Mouse (Mus musculus) gastrocnemius, postnatal 10 days (tissue): Measurements from ENCODE around the gene Lsm7. TPM values are rescaled to one million over a fixed set of nuclear protein-coding genes. Genes with fewer than 3 reads are reported as not detected.

Source experiments
- DNase-seq: peaks from one replicate; pipeline ENCODE4 v3.0.0; 2021; ENCODE audit warnings: mixed read lengths
- long read RNA-seq, 2 experiments: library from polyadenylated mRNA; stranded (forward); transcript quantifications; one replicate each; pipeline ENCODE4 v2.0.0; 2021
- total RNA-seq, 2 experiments: library from RNA; stranded (reverse); gene quantifications; 2 replicates each; pipeline ENCODE4 v1.2.3; 2021

Gene Lsm7
- total RNA-seq: 10 to 100 TPM; 36.8 to 42.4 TPM
- long read RNA-seq, experiment 1, transcript Lsm7-201 (4 exons, 468 nt): major isoform, 26 of 37 reads
- long read RNA-seq, experiment 1, partial matches to known transcripts: 0 of 37 reads
- long read RNA-seq, experiment 1, other reads (novel, unspliced or antisense): 8 of 37 reads
- long read RNA-seq, experiment 2, transcript Lsm7-201 (4 exons, 468 nt): major isoform, 30 of 44 reads
- long read RNA-seq, experiment 2, partial matches to known transcripts: 0 of 44 reads
- long read RNA-seq, experiment 2, other reads (novel, unspliced or antisense): 12 of 44 reads

- DNase-seq: peak; percentile 99
Observed at GRCm38 (mm10) chr10:80854913-80855748, at the start of gene Lsm7, which contains the start of gene Sppl2b. Gene Lsm7 (minus strand): TSS chr10:80855209. Gene Sppl2b (plus strand): TSS chr10:80855275.

GRCm38 (mm10) chr10:80904709-80905108 is 49.7 kb upstream of the Lsm7 start:
- no peak for DNase-seq

DNA sequence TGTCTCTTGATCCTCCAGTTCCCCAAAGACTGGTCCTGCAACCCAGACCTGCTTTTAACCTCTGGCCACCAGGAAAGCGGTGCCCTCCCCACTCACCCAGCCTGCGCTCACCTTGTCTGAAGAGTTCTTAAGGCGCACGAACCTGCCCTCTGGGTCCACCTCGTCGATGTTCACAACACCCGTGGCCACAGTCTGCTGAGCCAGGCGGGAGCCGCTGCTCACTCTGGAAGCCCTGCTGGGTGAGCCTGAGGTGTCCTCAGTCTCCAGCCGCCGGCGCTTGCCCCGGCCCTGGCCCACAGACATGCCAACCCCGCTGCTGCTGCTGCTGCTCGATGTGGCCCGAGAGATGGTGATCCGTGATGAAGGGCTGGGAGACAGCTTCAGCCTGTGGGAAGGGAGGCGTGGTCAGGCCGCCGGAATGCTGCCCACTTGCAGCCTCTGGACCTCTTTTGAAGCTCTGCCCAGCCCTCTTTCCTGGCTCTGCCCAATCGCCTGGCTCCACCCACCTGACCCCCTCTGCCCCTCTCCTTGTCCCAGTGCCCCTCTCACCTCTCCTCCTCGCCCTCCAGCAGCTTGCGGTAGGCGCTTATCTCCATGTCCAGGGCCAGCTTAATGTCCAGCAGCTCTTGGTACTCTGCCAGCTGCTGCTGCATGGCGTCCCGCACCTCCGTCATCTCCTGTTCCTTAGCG is 49.1 kb upstream of the Lsm7 start:
- DNase-seq: no peak

DNA sequence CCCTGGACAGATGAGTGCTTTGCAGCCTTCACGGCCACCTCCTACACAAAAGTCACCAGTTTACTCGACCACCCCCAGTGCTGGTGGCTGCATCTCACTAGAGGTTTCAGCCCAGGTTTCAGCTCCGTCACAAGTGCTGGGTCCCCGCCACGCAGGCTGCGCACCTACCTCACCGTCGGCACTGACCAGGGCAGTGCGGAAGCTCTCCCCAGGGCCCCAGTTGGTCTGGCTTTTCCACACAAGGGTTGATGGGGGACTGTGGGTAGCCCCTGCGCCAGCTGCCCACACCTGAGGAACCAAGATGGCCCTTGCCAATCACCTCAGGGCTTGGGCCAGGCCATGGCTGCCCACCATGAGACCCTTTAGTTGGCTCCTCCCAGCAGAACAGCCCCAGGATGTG is 48.3 kb upstream of the Lsm7 start:
- DNase-seq: no peak

GRCm38 (mm10) chr10:80902273-80902940 is 47.4 kb upstream of the Lsm7 start:
- DNase-seq: no peak

DNA sequence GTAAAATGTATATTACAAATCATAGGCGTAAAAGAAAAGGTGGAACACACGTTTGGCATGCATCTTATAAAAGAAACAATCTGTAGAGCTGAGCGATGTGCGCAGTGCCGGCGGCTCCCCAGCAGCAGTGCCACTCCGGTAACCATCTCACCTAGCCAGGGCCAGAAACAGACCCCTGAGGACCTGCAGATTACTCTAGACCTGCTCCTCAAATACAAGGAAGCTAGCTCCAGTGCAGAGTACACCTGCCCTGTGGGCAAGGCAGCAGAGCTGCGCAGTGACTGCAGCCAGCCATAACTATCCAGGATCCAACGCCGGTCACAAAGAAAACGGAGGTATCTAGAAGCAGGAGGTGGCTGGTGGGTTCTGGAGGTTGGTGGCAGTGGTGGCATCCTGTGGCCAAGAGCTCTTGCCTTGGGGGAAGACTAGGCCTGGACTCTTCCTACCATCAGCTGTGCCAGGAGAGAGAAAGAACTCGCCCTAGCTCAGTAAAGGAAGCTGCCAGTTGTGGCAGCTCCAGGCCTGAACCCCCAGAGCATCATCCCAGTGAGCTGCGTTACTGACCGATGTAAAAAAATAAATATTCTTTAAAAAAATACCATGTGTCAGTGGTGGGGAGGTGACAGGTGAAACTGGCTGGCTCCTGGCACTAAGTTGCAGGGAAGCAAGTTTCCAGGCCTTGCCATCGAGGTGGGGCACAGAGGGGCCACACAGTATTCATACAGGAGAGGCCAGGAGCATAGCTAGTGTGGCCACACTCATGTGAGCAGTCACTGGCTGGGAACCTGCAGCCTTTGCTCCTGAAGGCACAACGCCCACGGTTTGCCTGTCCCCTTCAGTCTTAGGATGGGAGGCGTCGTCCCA is 46.6 kb upstream of the Lsm7 start:
- DNase-seq: no peak

DNA sequence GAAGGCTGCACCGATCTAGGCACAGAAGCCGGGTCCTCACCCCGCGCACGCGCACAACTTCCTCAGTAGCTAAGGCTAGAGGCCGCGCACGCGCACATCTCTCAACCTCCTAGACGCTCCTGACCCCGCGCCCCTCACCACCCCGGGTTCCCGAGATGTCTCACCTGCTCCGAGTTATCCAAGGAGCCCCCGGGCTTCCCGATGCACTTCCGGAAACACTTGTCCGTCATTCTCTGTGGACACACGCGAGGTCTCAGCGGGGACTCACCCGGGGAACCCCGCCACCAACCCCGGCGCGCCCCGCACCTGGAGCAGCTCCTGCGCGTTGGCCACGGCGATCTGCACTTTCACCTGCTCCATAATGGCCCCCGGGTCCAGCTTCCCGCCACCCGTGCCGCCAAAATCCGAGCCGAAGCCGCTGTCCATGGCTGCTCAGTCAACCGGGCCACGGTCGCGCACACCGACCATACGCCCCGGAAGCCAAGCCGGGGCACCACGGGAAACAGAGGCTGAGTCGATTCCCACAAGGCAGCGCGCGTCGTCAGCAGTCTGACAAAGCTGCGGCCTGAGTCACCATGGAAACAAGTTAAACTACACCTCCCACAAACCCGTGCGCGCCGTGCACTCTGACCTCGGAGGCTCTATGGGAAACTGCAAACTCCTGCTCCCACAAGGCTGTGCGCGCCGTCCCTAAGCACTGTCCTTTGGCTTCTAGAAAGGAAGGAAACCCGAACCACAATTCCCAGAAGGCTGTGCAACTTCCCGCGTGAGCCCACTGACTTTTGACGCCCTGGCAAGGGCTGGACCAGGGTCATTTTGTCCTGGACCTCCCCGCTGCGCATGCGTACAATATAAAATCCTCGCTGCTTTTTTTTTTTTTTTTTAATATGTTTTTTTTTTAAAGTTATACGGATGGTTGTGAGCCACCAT is 45.6 kb upstream of the Lsm7 start, which contains the start of gene Timm13:
Gene Timm13, minus strand, starts transcription at position 652 of the 930 bp plus-strand sequence.
- DNase-seq: peak; percentile 91

GRCm38 (mm10) chr10:80899591-80900317 is 44.7 kb upstream of the Lsm7 start:
- DNase-seq: no peak

- DNase-seq: no peak
Observed at GRCm38 (mm10) chr10:80899074-80899473, 44.1 kb upstream of the Lsm7 start.

- no peak for DNase-seq
Observed at GRCm38 (mm10) chr10:80897861-80898510, 43.0 kb upstream of the Lsm7 start.

- DNase-seq: no peak
Observed at GRCm38 (mm10) chr10:80896581-80897485, 41.8 kb upstream of the Lsm7 start.

GRCm38 (mm10) chr10:80895697-80896096 is 40.7 kb upstream of the Lsm7 start:
- DNase-seq: no peak

DNA sequence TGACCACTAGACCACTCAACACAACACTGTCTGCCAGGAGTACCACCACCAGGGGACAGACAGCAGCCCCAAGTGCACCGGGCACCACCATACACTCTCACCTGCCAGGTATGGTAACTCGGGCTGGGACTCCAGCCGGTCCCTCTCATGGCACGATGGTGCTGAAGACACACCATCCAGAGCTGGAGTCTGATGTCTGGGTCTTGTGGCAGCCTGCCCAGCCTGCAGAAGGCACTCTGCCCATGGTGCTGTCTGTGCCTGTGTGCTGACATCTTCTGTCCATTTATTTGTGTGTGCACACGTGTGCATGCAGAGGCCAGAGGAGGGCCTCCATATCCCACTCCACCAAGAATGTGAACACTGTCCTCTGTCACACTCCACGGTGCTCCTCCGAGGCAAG is 40.1 kb upstream of the Lsm7 start:
- DNase-seq: no peak

- DNase-seq: peak; percentile 67
Observed at GRCm38 (mm10) chr10:80887181-80887580, 32.2 kb upstream of the Lsm7 start.

GRCm38 (mm10) chr10:80881301-80881700 is 26.3 kb upstream of the Lsm7 start:
- DNase-seq: peak; percentile 82

- DNase-seq: no peak
Observed at GRCm38 (mm10) chr10:80880901-80881300, 25.9 kb upstream of the Lsm7 start.

GRCm38 (mm10) chr10:80880131-80880641 is 25.2 kb upstream of the Lsm7 start:
- DNase-seq: peak; percentile 77
